Mouse (Mus musculus): ENCODE results near the gene Arf1.
A peak's percentile ranks its signal among the peaks of the same experiment; 100 is the strongest.

Gene Arf1

GRCm38 (mm10) chr11:59191231-59192058 lies 36.6 kb downstream of the Arf1 start:
- DNase-seq (ENCODE audit: low spot score): peak; percentile 74

GRCm38 (mm10) chr11:59187706-59188105 lies 40.4 kb downstream of the Arf1 start:
- DNase-seq (ENCODE audit: low spot score): no peak

GRCm38 (mm10) chr11:59185490-59185889 lies 42.6 kb downstream of the Arf1 start:
- DNase-seq (ENCODE audit: low spot score): no peak

DNA sequence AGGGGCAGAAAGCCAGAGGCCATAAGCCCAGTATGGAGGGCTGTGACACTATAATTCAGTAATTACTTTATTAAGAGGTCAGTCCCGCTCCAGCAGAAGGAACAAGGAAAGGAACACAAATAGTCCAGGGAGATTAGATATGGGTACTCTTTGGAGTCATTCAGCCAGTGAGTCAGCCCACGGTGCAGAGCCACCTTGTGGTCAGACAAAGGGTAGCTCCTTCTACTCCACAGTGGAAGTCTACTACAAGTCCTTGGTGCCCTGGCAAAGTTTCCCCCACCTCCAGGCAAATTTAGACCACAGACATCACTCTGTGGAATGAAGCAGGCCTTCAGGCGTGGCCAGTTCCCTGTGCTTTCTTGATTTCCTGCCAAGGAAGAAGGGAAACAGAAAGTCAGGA lies 44.2 kb downstream of the Arf1 start:
- DNase-seq (ENCODE audit: low spot score): peak; percentile 72

- no peak for DNase-seq (ENCODE audit: low spot score)
Measured at GRCm38 (mm10) chr11:59182864-59183331, 45.2 kb downstream of the Arf1 start, which contains the start of gene Gjc2. Gjc2 (minus strand) TSS chr11:59183213.

DNA sequence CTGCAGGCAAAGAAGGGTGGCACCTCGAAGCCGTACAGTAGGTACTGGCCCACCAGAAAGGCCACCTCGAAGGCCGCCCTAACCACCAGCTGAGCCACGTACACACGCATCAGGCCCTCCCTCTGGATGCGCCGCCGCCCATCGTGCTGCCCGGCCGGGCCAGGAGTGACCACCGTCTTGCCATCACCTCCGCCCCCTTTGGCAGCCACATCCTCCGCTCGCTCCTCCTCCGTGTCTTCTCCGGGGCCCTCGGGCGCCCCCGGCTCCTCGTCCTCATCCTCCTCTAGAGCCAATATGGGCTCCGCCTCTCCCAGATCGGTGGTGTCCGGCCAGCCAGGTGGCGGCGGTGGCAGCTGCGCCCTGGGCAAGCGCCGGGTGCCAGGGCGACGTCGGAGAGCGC lies 51.1 kb downstream of the Arf1 start:
- no peak for DNase-seq (ENCODE audit: low spot score)

- DNase-seq (ENCODE audit: low spot score): no peak
Measured at GRCm38 (mm10) chr11:59176475-59176874, 51.6 kb downstream of the Arf1 start.

- DNase-seq (ENCODE audit: low spot score): no peak
Measured at GRCm38 (mm10) chr11:59174189-59174838, 53.8 kb downstream of the Arf1 start.

DNA sequence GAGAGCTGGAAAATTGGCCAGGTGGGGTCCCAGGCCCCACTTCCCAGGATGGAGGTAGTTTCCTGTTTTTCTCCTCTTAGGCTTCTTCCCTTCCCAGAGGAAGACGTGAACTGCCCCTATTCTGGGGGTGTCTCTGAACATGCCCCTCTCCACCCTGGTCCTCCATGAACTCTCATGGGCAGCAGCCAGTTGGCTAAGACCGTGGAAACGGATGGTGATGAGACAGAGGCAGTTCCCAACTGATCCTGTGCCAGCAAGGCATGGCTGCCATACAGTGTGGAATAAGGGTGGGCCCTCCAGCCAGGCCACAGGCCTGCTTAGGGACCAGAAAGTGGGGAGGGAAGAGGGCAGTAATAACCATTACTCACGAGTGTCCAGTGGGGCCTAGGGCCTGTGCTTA lies 57.5 kb downstream of the Arf1 start:
- no peak for DNase-seq (ENCODE audit: low spot score)

DNA sequence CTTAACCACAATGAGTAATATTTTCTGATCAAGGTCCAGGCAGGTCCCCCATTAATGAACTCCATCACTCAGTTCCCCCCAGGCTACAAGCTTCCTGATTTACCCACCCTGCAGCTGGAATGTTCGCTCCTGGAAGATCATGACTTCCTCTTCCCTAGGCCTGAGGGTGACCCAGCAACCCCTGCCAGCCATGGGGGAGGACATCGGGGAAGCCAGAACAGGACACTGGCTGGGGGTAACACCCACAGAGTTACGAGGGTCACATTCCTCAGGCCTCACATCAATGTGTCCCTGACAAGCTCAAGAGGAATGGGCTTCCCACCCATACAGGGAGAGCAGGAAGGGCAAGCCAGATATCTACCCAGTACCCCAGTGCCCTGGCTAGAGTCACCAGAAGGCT lies 58.3 kb downstream of the Arf1 start:
- no peak for DNase-seq (ENCODE audit: low spot score)

- DNase-seq (ENCODE audit: low spot score): peak; percentile 27
Measured at GRCm38 (mm10) chr11:59165616-59166241, 62.3 kb downstream of the Arf1 start.

DNA sequence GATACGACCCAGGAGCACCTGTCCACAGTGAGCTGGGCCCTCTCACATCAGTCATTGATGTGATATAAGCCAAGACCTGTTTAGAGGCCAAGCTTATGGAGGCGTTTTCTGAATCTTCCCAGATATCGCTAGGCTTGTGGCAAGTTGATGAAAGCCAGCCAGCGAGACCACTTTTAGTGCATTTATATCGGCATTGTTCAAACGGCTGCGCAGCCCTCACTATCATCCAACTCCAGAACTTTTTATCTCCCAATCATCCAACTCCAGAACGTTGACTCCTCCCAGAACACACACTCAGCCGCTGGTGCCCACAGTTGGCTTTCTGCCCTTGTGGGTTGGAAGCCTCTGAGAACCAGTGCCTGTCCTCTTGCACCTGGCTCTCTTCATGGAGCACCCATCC lies 63.7 kb downstream of the Arf1 start:
- DNase-seq (ENCODE audit: low spot score): peak; percentile 15

GRCm38 (mm10) chr11:59163255-59164236 lies 64.5 kb downstream of the Arf1 start, which contains the start of gene Iba57:
Iba57 (minus strand) TSS chr11:59163739.
- peak; percentile 98 for DNase-seq (ENCODE audit: low spot score)

DNA sequence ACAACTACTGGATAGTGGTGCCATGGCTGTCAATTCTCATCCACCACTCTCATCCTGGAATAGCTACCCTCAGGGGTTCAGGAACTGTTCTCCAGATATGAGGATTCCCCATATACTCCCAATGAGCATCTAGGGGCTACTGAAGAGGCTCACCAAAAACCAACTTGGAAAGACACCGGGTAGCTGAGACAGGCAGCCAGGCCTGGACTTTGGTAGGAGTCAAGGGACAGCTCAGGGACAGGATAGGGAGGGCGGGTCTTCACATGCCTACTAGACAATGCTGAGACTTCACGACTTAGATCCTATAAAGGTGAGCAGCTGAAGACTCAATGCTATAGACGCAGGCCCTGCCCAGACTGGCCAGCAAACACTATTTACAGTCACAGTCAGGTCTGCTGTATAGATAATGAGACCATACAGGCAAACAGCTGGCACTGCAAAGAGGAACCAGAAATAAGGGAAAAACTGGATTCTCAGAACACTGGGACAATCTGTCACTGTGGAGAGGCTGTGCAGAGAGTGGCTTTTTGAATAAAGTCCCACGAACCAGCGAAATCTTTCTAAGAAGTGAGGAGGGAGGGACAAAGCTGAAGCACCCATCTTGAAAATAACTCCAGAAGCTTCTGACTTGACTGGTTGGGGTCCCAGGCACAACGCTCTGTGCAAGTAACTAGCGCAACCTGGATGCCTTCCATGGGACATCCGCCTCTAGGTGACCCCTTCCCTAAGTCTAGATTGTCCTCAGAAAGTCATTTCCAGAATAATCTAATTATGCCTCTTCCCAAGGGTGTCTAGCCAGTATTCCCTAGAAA lies 65.4 kb downstream of the Arf1 start:
- DNase-seq (ENCODE audit: low spot score): no peak
